Mouse (Mus musculus): ENCODE data around the gene Ubqln3. TPM values are rescaled to one million over a fixed set of nuclear protein-coding genes. Genes with fewer than 3 reads are reported as not detected.

Ubqln3 gene
- polyA plus RNA-seq (2015; fragmentation: Nextera tagmentation; extraction: Ambion mirVana) = not detected in 2 replicates

DNA sequence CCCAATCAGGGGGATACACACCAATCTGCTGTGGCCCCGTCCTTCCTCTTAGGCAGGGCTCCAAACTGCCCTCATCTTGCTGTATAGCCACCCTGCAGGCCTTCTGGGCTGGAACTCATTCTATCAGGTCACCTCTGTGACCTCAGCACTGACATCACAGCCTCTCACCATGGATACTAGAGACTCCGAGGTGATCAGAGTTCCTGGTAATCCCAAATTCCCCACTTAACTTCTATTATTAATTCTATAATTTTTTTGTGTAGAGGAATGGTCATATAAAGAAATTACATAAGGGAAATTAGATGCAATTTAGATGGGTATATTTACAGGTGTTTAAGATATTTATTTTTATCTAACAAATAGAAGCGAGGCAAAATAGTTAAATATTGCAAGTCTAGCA is at the start of gene Ubqln3:
Gene Ubqln3 (minus strand): TSS at position 101 of the 400 bp plus-strand sequence.
- H3K36me3 ChIP-seq = no peaks in the 10 kb centered on the region
- no peak for ATAC-seq (ENCODE audit: low FRiP score, low read depth)
- 70% methylated on average over 3 of the region's 3 CpGs for WGBS

DNA sequence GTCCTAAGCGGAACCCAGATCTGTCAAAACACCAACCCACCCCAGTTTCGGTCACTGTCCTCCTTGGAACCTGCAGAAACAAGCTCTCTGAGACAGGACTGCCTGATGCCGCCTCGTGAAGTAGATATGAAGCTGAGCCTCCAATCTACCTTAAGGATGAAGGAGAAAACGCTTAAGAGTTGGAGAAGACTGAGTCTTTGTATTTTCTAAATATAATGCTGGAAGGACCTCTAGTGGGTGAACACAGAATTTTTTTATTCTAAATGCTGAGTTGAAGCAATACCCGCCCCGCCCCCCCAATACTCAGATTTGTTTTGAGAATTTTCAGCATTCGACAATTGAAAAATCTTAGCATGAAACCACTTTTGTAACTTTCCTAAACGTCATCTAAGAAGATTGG is 48.2 kb upstream of the Ubqln3 start:
- H3K9ac ChIP-seq = no peak overlapping the region
- H3K9me3 ChIP-seq = no peaks in the 10 kb centered on the region
- ATAC-seq (ENCODE audit: low FRiP score, low read depth) = no peak
- no peaks in the 10 kb centered on the region for H3K4me1 ChIP-seq
- H3K4me3 ChIP-seq = no peak overlapping the region
- 62% methylated on average over 9 of the region's 9 CpGs for WGBS
- no peaks in the 10 kb centered on the region for H3K36me3 ChIP-seq
- H3K27ac ChIP-seq = no peak overlapping the region
- no peaks in the 10 kb centered on the region for H3K27me3 ChIP-seq
- no peak overlapping the region for H3K4me2 ChIP-seq (replicated peaks)

More for the DNA sequence above, at the start of gene Ubqln3:
- H3K4me2 ChIP-seq (replicated peaks) = no peak within 1 kb of the TSS
- H3K4me1 ChIP-seq = no peaks in the 10 kb centered on the region
- no peaks in the 10 kb centered on the region for H3K27me3 ChIP-seq
- no peak within 1 kb of the TSS for H3K4me3 ChIP-seq
- H3K27ac ChIP-seq = no peak within 1 kb of the TSS
- no peaks in the 10 kb centered on the region for H3K9me3 ChIP-seq
- H3K9ac ChIP-seq = no peak within 1 kb of the TSS

DNA sequence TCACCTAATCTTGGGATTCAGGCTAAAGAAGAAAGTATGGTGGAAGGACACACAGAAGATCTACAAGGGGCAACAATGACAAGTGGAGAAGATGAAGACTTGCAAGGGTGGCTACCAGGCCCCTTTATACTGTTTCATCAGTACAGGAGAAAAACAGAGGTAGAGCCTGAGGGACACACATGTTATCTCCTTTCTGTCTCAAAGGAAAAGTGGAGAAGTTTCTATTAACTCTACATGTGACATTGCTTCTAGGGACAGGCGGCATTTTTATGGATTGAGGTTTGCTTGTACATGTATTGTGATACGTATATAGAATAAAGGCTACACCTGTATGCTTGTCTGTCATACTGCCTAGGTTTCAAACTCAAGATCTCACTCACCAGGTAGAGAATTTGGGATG is 40.2 kb upstream of the Ubqln3 start, which contains the start of gene Olfr648:
Gene Olfr648 (minus strand): TSS at position 101 of the 400 bp plus-strand sequence.
- Histone ChIP-seq H3K9me3 (no peaks in the 10 kb centered on the region), H3K36me3 (no peaks in the 10 kb centered on the region), H3K27ac (no peak within 1 kb of the TSS), H3K4me3 (no peak within 1 kb of the TSS), H3K9ac (no peak within 1 kb of the TSS), H3K27me3 (no peaks in the 10 kb centered on the region), H3K4me2 (replicated peaks) (no peak within 1 kb of the TSS), H3K4me1 (no peaks in the 10 kb centered on the region)
- WGBS = 86% methylated on average over 2 of the region's 2 CpGs
- no peak for ATAC-seq (ENCODE audit: low FRiP score, low read depth)

DNA sequence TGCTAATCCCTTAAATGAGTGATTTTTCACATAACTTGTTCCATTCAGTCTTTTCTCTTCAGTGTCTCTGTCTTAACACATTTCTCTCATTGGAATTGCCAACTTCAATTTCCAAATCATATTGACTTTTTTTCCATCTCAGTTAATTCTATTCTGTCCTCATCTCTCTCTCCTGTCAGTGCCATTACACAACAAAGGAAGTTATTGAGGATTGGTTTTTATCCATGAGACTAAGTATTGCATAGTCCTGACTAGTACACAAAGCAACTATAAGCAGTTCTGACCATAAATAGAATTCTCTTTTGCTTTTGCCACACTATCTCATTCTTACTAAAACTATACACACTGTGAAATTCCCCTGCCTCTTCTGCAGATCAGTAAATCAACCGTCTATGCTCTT is 36.0 kb upstream of the Ubqln3 start:
- no peak overlapping the region for H3K4me3 ChIP-seq
- no peaks in the 10 kb centered on the region for H3K36me3 ChIP-seq
- H3K4me2 ChIP-seq (replicated peaks) = no peak overlapping the region
- H3K27ac ChIP-seq = no peak overlapping the region
- no peaks in the 10 kb centered on the region for H3K4me1 ChIP-seq
- no peaks in the 10 kb centered on the region for H3K9me3 ChIP-seq
- no peak overlapping the region for H3K9ac ChIP-seq
- no peaks in the 10 kb centered on the region for H3K27me3 ChIP-seq
- 92% methylated on average over 1 of the region's 1 CpGs for WGBS
- no peak for ATAC-seq (ENCODE audit: low FRiP score, low read depth)

DNA sequence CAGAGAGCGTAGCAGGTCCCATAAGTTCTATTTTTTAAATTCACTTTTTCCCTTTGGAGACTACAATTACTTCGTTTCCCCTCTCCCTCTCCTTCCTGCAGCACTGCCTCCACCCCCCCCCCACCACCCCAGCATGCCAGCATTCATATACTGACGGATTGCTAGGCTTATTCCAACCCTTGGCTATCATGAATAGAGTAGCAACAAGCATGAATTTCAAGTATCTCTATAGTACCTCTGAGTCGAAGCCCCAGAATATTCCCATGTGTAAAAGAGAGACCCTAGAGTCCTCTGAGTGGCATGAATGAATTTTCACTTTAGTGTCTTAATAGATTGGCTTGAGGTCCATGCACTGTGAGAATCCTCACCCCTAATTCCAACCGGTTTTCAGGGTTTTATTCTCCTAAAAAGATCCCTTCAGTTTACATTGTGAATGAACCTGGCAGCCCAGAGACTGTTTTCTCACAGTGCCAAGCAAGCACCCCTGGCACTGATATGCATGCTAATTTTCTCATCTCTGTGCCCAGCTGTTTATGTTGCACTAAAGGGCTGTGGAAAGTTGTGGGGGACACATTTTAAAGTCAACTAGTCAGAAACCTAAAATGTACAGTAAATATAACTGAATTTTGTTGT is 35.5 kb upstream of the Ubqln3 start:
- no peak for ATAC-seq (ENCODE audit: low FRiP score, low read depth)
- no peak overlapping the region for H3K27ac ChIP-seq
- H3K4me2 ChIP-seq (replicated peaks) = no peak overlapping the region
- H3K27me3 ChIP-seq = no peaks in the 10 kb centered on the region
- H3K9me3 ChIP-seq = no peaks in the 10 kb centered on the region
- H3K36me3 ChIP-seq = no peaks in the 10 kb centered on the region
- H3K9ac ChIP-seq = no peak overlapping the region
- no peak overlapping the region for H3K4me3 ChIP-seq
- WGBS = 83% methylated on average over 5 of the region's 5 CpGs
- no peaks in the 10 kb centered on the region for H3K4me1 ChIP-seq

DNA sequence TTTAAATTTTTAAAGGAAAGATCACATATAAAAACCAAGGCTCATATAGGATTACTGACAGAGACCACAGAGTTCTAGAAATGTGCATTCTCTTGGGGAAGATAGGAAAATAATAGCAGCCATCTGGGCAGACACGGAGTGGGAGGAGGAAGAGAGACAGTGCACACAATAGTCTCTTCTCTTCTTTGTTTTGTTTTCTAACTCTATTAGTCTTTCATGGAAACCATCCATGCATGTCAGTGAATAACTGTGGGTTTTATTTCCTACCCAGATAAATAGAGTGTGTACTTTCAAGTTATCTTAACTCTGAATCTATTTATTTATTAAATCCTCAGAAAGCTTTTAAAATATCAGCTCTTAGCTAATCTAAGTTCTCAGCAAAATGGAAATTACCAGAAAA is 32.0 kb upstream of the Ubqln3 start:
- no peaks in the 10 kb centered on the region for H3K36me3 ChIP-seq
- WGBS = 82% methylated on average over 1 of the region's 1 CpGs
- H3K27me3 ChIP-seq = no peaks in the 10 kb centered on the region
- no peak overlapping the region for H3K9ac ChIP-seq
- H3K27ac ChIP-seq = no peak overlapping the region
- H3K4me1 ChIP-seq = no peaks in the 10 kb centered on the region
- no peaks in the 10 kb centered on the region for H3K9me3 ChIP-seq
- no peak overlapping the region for H3K4me3 ChIP-seq
- H3K4me2 ChIP-seq (replicated peaks) = no peak overlapping the region
- no peak for ATAC-seq (ENCODE audit: low FRiP score, low read depth)

DNA sequence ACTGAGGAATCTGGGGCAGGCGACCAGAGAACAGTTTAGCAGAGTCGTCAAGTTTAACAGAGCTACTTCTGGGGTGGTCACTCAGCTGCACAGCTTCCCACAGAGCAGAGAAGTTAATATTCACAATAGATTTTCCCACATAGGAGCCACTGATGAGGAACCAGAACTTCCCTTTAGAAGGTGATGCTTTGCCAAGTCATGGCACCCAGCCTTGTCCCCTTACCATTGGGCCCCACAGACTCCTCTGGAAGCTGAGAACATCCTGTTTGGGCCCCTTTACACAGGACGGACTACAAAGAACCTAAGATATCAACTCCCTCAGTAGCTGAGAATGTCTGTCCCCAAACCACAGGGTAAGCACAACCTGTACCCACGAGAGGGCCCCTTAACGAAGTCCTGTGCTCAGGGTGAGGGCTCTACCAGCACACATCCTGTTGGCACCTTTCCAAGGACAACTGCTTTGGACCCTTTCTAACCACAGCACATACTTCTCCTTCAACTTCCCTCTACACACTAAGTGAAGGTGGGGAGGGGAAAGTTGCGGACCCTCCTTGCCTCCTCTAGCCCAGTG is 26.6 kb upstream of the Ubqln3 start:
- Histone ChIP-seq H3K4me2 (replicated peaks) (no peak overlapping the region), H3K9me3 (no peaks in the 10 kb centered on the region), H3K9ac (no peak overlapping the region), H3K27ac (no peak overlapping the region), H3K4me3 (no peak overlapping the region), H3K36me3 (no peaks in the 10 kb centered on the region), H3K4me1 (no peaks in the 10 kb centered on the region), H3K27me3 (no peaks in the 10 kb centered on the region)
- no peak for ATAC-seq (ENCODE audit: low FRiP score, low read depth)
- WGBS = 62% methylated on average over 6 of the region's 6 CpGs

DNA sequence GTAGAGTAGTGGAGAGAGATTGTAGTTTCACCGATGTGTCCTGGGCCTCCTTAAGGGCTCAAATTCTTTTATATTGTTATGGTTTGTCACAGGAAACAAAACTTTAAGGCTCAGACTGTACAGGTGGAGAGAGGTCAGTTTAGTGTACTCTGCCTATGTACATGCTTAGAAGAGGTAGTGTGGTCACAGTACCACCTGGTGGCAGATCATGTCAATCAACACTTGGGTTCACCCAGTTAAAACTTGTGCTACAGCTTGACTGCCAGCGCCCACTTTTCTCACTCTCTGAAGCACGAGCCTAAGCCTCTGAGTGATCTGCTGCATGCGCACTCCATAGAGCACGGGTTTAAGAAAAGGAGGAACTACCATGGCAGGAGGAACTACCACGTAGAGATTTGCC is 24.0 kb upstream of the Ubqln3 start:
- Histone ChIP-seq H3K36me3 (no peaks in the 10 kb centered on the region), H3K4me3 (no peak overlapping the region), H3K4me1 (no peaks in the 10 kb centered on the region), H3K27me3 (no peaks in the 10 kb centered on the region), H3K9me3 (no peaks in the 10 kb centered on the region), H3K9ac (no peak overlapping the region), H3K4me2 (replicated peaks) (no peak overlapping the region), H3K27ac (no peak overlapping the region)
- 86% methylated on average over 6 of the region's 6 CpGs for WGBS
- ATAC-seq (ENCODE audit: low FRiP score, low read depth) = no peak; the same call in 1 of the 2 replicates

DNA sequence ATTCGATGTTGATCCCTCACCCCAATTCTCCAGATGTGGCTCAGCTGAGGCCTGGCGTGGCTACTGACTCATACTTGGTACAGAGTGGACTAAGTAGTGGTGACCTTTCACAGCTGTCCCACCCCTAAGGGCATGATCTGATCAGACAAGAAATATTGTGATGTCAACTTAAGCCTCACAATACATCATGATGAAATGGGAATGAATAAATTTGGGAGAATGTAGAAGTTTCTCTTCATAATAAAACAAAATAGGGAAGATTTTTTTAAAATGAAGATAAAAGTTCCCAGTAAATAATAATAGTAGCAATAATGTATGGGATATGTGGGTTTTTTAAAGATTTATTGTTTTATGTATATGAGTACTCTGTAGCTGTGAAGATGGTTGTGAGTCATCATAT is 7.4 kb upstream of the Ubqln3 start, which contains the start of gene Ubqlnl:
Gene Ubqlnl (minus strand): TSS at position 101 of the 400 bp plus-strand sequence.
- no peaks in the 10 kb centered on the region for H3K9me3 ChIP-seq
- H3K27ac ChIP-seq = no peak within 1 kb of the TSS
- H3K9ac ChIP-seq = no peak within 1 kb of the TSS

DNA sequence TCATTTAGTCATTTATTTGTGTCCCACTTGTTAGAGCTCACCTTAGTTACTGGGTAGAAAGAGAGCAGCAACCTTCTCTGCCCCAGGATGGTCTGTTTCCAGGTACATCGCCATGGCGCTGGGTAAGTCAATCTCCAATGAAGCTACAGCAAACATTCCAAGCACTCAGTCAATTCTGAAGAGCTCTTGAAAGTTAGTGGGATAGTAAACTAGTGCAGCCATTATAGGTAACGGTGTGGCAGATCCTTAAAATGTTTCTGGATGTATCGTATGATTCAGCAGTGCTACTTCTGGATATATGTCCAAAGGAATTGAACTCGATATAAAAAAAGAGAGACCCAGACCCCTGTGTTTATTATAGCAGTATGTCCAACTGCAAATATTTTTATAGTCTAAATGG is 5.8 kb downstream of the Ubqln3 start, which contains the start of gene Olfr643:
Gene Olfr643 (minus strand): TSS at position 101 of the 400 bp plus-strand sequence.
- Histone ChIP-seq H3K27ac (no peak within 1 kb of the TSS), H3K27me3 (no peaks in the 10 kb centered on the region), H3K9ac (no peak within 1 kb of the TSS), H3K4me2 (replicated peaks) (no peak within 1 kb of the TSS), H3K9me3 (no peaks in the 10 kb centered on the region), H3K4me1 (no peaks in the 10 kb centered on the region), H3K36me3 (no peaks in the 10 kb centered on the region), H3K4me3 (no peak within 1 kb of the TSS)
- WGBS = 82% methylated on average over 5 of the region's 5 CpGs
- ATAC-seq (ENCODE audit: low FRiP score, low read depth) = no peak

More for the DNA sequence above, 7.4 kb upstream of the Ubqln3 start, which contains the start of gene Ubqlnl:
- no peak for ATAC-seq (ENCODE audit: low FRiP score, low read depth)
- Histone ChIP-seq H3K27me3 (no peaks in the 10 kb centered on the region), H3K4me1 (no peaks in the 10 kb centered on the region), H3K4me3 (no peak within 1 kb of the TSS), H3K36me3 (no peaks in the 10 kb centered on the region), H3K4me2 (replicated peaks) (no peak within 1 kb of the TSS)
- 83% methylated on average over 2 of the region's 2 CpGs for WGBS

DNA sequence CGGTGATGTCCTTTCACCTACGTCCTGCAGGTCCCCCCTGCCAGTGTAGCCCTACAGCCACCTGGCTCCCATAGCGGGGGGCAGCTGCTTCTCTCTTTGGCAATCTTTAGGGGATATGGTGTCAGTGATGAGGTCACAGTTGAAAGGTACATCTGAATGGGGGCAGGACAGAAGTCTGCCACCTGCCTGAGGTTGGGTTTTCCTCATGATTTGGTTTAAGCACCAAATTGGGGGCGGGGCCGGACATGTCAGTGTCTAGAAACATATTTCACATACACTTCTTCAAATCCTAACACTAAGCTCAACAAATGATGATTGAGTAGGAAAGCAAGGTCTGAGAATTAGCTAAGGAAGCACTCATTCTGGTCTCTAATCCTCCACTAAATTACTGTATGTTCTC is 13.4 kb downstream of the Ubqln3 start, which contains the start of gene Ubqln5:
Gene Ubqln5 (minus strand): TSS at position 101 of the 400 bp plus-strand sequence.
- no peaks in the 10 kb centered on the region for H3K36me3 ChIP-seq
- H3K27me3 ChIP-seq = no peaks in the 10 kb centered on the region

DNA sequence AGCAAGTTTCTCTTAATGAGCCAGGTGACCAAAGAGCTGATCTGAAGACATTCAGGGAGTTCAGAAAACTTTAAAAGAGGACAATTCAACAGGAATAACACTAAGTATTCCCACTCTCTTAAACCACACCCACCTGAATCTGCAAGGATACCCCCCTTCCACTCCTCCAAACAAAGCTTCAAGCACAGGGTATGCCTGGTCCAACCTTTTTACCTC is 38.4 kb downstream of the Ubqln3 start, which contains the start of gene Olfr646:
Gene Olfr646 (plus strand): TSS at position 117 of the 216 bp plus-strand sequence.
- no peak within 1 kb of the TSS for H3K4me3 ChIP-seq
- no peak within 1 kb of the TSS for H3K27ac ChIP-seq
- H3K36me3 ChIP-seq = no peaks in the 10 kb centered on the region
- ATAC-seq (ENCODE audit: low FRiP score, low read depth) = no peak
- no peaks in the 10 kb centered on the region for H3K27me3 ChIP-seq
- H3K4me1 ChIP-seq = no peaks in the 10 kb centered on the region
- H3K4me2 ChIP-seq (replicated peaks) = no peak within 1 kb of the TSS
- H3K9me3 ChIP-seq = 0 out of 2 replicates have a peak, but pooled peaks cover 4% of the 10 kb centered on the region
- no peak within 1 kb of the TSS for H3K9ac ChIP-seq

More for the DNA sequence above, 13.4 kb downstream of the Ubqln3 start, which contains the start of gene Ubqln5:
- Histone ChIP-seq H3K4me3 (no peak within 1 kb of the TSS), H3K27ac (no peak within 1 kb of the TSS), H3K4me2 (replicated peaks) (no peak within 1 kb of the TSS), H3K9ac (no peak within 1 kb of the TSS), H3K4me1 (no peaks in the 10 kb centered on the region), H3K9me3 (0 out of 2 replicates have a peak, but pooled peaks cover 3% of the 10 kb centered on the region)
- no peak for ATAC-seq (ENCODE audit: low FRiP score, low read depth)
- WGBS = 91% methylated on average over 5 of the region's 5 CpGs

Measured in limb, embryonic 13.5 days (tissue).